Mouse (Mus musculus) left cerebral cortex, postnatal 36 days (tissue): ENCODE data around the gene Nqo2. TPM values are rescaled to one million over a fixed set of nuclear protein-coding genes. Genes with fewer than 3 reads are reported as not detected.
A peak's percentile ranks its signal among the peaks of the same experiment; 100 is the strongest.

Source experiments
- DNase-seq, 2 experiments: peaks; one replicate each; pipeline ENCODE4 v3.0.0; 2021 to 2022; ENCODE audit warnings: low spot score in 2 of 2, mixed read lengths in 1 of 2
- intact Hi-C: fragments of 180-260 bp; cut with DNase I; formaldehyde crosslinking; loops from one replicate; pipeline ENCODE4 v1.15.1; 2025
- total RNA-seq, 2 experiments: library from RNA; stranded (reverse); gene quantifications; 2 replicates each; pipeline ENCODE4 v1.2.3; 2021

The Nqo2 gene
- total RNA-seq, 2 experiments from 2014 or later, result 5.7 to 8.4 TPM

- DNase-seq, result no peak
- intact Hi-C loops, result no loop called here
Observed at GRCm38 (mm10) chr13:33966574-33966973, 2.1 kb downstream of the Nqo2 start.

GRCm38 (mm10) chr13:33989625-33990024 is 25.1 kb downstream of the Nqo2 start:
- DNase-seq, result no peak
- intact Hi-C loops, result loop anchor here (1.0 kb wide), 1 partner anchor 33 kb away; no protein-coding TSS in a partner anchor

- peak; percentile 23 to 67 for DNase-seq
- intact Hi-C loops, result no loop called here
Observed at GRCm38 (mm10) chr13:33995197-33995596, 30.7 kb downstream of the Nqo2 start.

GRCm38 (mm10) chr13:34002058-34003006 is 37.8 kb downstream of the Nqo2 start, which contains the start of the genes Ripk1 and Serpinb6a:
TSS of gene Ripk1 (plus strand) at chr13:34002363.
TSS of gene Serpinb6a (minus strand) at chr13:34002794.
- DNase-seq, result peak; percentile 89 to 92
- intact Hi-C loops, result no loop called here

- intact Hi-C loops, result no loop called here
- peak in 1 of 2 experiments; percentile 8 for DNase-seq
Observed at GRCm38 (mm10) chr13:34003058-34003457, 38.6 kb downstream of the Nqo2 start.

GRCm38 (mm10) chr13:34007234-34007633 is 42.7 kb downstream of the Nqo2 start:
- no peak for DNase-seq
- intact Hi-C loops, result no loop called here

GRCm38 (mm10) chr13:34016927-34017569 is 52.6 kb downstream of the Nqo2 start:
- no peak for DNase-seq
- intact Hi-C loops, result no loop called here

GRCm38 (mm10) chr13:34018521-34018920 is 54.0 kb downstream of the Nqo2 start:
- intact Hi-C loops, result no loop called here
- DNase-seq, result no peak

GRCm38 (mm10) chr13:34021998-34022397 is 57.5 kb downstream of the Nqo2 start:
- intact Hi-C loops, result no loop called here
- DNase-seq, result no peak

GRCm38 (mm10) chr13:34032041-34032440 is 67.6 kb downstream of the Nqo2 start:
- DNase-seq, result no peak
- intact Hi-C loops, result loop anchor here (10.0 kb wide), 1 partner anchor 843 kb away; the partner anchor contains the start of gene Prpf4b

GRCm38 (mm10) chr13:34035424-34035823 is 70.9 kb downstream of the Nqo2 start:
- intact Hi-C loops, result loop anchor here (10.0 kb wide), 1 partner anchor 839 kb away; the partner anchor contains the start of gene Prpf4b
- no peak for DNase-seq

- DNase-seq, result no peak
- intact Hi-C loops, result loop anchor here (10.0 kb wide), 1 partner anchor 838 kb away; the partner anchor contains the start of gene Prpf4b
Observed at GRCm38 (mm10) chr13:34036726-34037125, 72.2 kb downstream of the Nqo2 start.

- intact Hi-C loops, result loop anchor here (10.0 kb wide), 1 partner anchor 837 kb away; the partner anchor contains the start of gene Prpf4b
- peak; percentile 92 to 93 for DNase-seq
Observed at GRCm38 (mm10) chr13:34037172-34038055, 72.9 kb downstream of the Nqo2 start, which contains the start of gene Bphl. TSS of gene Bphl (plus strand) at chr13:34037597.

- DNase-seq, result peak in 1 of 2 experiments; percentile 16
Observed at GRCm38 (mm10) chr13:34038056-34038432, 73.6 kb downstream of the Nqo2 start.

More at GRCm38 (mm10) chr13:34038056-34038432, 73.6 kb downstream of the Nqo2 start:
- intact Hi-C loops, result loop anchor here (10.0 kb wide), 1 partner anchor 837 kb away; the partner anchor contains the start of gene Prpf4b

Other genes starting within 250 kb of the Nqo2 start
- not detected for gene Serpinb6e, start 121.3 kb upstream of the Nqo2 start, total RNA-seq
- under 1 TPM; 0.47 to 0.68 TPM for gene Serpinb6c, start 59.0 kb upstream of the Nqo2 start, total RNA-seq
- 1 to 10 TPM; 5.6 to 5.8 TPM for gene Ripk1, start 37.7 kb downstream of the Nqo2 start, total RNA-seq
- gene Serpinb6a, start 38.1 kb downstream of the Nqo2 start, total RNA-seq, result 10 to 100 TPM; 34.8 to 38.9 TPM
- gene Bphl, start 72.9 kb downstream of the Nqo2 start, total RNA-seq, result 10 to 100 TPM; 39.7 to 40.5 TPM
- 100 to 1,000 TPM; 839 to 952 TPM for gene Tubb2a, start 113.3 kb downstream of the Nqo2 start, total RNA-seq
- gene Tubb2b, start 165.8 kb downstream of the Nqo2 start, total RNA-seq, result 100 to 1,000 TPM; 174 to 183 TPM
- gene Psmg4, start 198.3 kb downstream of the Nqo2 start, total RNA-seq, result 10 to 100 TPM; 19.4 to 20.5 TPM